Mouse (Mus musculus): ENCODE results near the gene Krt27.

Krt27 gene

DNA sequence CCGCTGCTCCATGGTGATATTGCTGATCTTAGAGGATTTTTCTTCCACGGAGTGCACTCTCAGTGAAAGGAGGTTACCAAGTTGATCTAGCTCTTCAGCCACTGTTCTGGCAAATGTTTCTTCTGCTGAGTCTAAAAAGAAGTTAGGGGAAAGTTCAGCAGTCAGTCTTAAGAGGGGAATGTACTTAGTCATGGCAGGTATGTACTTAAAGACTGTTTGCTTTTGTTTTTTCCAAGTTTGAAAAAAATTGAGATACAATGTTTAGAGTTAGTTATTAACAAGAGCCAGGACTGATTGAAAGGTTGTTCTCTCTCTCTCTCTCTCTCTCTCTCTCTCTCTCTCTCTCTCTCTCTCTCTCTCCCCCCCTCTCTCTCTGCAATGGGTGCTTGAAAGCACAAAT lies 21.2 kb downstream of the Krt27 start:
- no peak for DNase-seq (ENCODE audit: low spot score)

DNA sequence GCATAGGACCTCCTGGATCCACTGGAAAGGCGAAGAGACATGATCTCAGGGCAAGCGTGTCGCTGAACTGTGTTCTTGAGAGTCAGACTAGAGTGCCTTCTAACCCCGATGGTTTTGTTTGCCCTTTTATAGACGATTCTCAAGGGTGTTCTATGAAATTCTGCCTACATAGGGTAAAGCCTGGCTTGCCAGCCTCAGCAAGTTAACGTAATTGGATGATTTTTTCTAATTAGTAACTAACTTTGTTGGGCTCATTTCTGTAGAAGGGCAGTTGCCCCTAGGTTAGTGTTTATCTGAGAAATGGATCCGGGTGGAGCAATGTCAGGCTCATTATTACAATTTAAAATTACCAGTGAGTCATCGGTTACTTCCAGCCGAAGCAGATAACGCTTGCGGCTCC lies 28.1 kb downstream of the Krt27 start, which contains the start of gene Krt25:
TSS of gene Krt25 (minus strand) at position 101 of the 400 bp plus-strand sequence.
- no peak for DNase-seq (ENCODE audit: low spot score)

DNA sequence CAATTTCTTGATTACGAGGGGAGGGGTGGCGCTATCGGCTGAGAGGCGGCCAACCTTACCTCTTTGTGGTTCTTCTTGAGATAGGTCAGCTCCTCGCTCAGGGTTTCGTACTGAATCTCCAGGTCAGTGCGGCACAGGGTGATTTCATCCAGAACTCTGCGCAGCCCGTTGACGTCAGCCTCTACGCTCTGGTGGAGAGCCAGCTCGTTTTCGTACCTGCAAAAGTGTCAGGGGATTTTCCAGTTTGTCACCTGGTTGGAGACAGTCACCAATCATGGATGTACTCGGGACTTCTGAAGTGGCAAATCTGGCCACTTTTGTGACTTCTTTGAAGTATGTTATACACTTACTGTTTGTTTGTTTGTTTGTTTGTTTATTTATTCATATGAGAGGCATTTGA lies 29.8 kb downstream of the Krt27 start:
- no peak for DNase-seq (ENCODE audit: low spot score)

DNA sequence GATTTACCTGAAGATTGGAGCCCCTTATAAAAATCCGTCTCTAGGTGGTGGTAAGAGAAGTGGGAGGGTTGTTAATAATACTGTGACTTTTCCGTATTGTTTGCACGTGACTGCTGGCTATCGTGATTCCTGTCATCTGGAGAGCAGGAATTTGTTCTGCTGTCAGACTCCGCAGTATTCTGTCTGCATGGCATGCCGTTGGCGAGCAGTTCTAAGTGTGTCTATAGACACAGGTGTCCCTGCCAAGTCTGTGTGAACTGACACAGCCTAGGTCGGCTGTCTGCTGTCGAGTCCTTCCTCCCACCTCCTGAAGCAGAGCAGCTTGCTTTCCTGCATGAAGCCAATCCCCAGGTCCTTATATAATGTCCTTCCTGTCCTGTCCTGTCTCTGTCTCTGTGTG lies 31.8 kb downstream of the Krt27 start:
- DNase-seq (ENCODE audit: low spot score), result no peak

DNA sequence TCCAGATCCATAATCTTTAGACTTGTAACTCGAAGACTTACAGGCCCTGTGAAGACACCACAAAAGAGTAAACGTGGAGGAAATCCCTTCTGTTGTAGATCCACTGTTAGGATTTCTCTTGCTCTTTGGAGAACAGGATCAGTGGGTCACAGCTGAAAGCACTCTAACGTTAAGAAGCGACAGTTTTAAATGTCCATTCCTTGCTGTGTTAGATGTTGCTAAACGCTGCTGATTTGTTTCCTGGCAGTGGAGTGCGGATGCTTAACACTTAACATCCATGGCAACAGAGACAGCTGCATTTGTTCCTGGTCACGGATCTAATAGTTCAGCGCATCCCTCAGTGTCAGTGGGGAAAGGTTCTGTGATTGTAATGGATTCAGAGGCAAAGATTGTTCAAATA lies 34.4 kb downstream of the Krt27 start:
- DNase-seq (ENCODE audit: low spot score), result no peak

DNA sequence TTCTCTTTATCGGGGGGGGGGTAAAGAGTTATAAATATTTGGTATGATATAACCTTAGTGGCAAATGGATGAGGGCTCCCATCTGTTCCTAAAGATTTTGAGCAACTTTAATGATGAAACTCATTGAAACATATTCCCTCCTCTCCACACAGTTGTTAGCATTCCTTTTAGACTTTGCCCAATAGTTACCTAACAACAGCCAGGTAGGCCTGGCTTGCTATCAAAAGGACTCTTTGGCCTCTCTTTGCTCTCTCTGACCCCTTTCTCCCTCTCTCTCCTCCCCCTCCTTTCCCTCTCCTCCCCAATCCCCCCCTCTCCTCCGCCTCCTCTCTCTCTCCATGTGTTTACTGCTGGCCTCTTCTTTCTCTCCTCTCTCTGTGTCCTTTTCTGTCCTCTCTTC lies 36.3 kb downstream of the Krt27 start:
- no peak for DNase-seq (ENCODE audit: low spot score)

DNA sequence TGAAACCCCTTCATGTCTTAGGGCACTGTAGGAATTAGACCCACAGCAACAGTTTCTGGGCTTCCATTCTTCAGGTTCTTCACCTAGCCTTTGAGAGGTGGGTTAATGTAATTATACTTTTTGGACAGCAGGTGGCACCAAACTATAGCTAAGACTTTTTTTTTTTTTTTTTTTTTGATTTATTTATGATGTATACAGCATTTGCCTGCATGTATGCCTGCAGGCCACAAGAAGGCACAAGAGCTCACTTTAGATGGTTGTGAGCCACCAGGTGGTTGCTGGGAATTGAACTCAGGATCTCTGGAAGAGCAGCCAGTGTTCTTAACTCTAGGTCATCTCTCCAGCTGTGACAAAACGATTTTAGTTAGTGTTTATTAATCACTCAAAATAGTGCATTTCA lies 40.0 kb downstream of the Krt27 start:
- no peak for DNase-seq (ENCODE audit: low spot score)

DNA sequence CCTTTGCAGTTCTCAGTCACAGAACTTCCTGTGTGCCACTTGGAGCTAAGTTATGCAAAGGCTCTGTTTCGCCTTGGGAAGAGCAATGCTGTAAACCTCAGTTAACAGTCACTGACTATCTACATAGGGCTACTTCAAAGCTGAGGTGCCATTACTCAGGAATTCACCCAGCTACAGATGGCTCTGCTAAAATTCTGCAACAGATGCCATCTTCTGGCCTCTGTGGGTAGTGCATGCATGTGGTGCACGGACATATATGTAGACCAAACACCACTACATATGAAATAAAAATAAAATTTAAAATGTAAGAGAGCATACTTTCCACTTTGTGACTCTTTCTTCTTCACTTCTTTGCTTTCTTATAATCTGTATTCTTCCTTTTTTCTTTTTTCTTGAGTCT lies 43.3 kb downstream of the Krt27 start:
- peak; percentile 70 for DNase-seq (ENCODE audit: low spot score)

Data from testis, postnatal 10 days (tissue).